In genomic region chr8:57651689-57652455, GRCm38 (mm10) we compare ENCODE assay signal across 8 mouse cellular contexts. TPM values are rescaled to one million over a fixed set of nuclear protein-coding genes. Genes with fewer than 3 reads are reported as not detected.
DNase-seq lines count a peak whose midpoint lies in the region; ATAC-seq and TF ChIP-seq lines count a peak whose summit lies in the region.

No protein-coding gene starts in this region.

- peak; percentile 86 for ATAC-seq in heart, embryonic 12.5 days (ENCODE audit: insufficient number of reproducible peaks, low FRiP score)
- ATAC-seq in kidney, embryonic 16.5 days (ENCODE audit: low FRiP score, low TSS enrichment): peak; percentile 86
- ATAC-seq in liver, embryonic 15.5 days (ENCODE audit: insufficient read depth): peak; percentile 79
- ATAC-seq in neural tube, embryonic 12.5 days (ENCODE audit: low FRiP score, low read depth): peak; percentile 82
- ATAC-seq in stomach, postnatal 0 days (ENCODE audit: low FRiP score, low TSS enrichment): peak; percentile 84

- H3K4me1 ChIP-seq in bone marrow, adult 2 months (ENCODE audit: control insufficient read depth, insufficient read depth, low read length): no peaks in the 10 kb centered on the region; the same call in 1 of the 2 replicates
- H3K4me1 ChIP-seq in embryonic fibroblast, embryonic 13.5 days (ENCODE audit: control insufficient read depth, insufficient read depth, low read length): 0 out of 2 replicates have a peak, but pooled peaks cover 7% of the 10 kb centered on the region
- H3K4me1 ChIP-seq in heart, embryonic 12.5 days (replicated peaks): 0 out of 2 replicates have a peak, but pooled peaks cover 8% of the 10 kb centered on the region
- H3K4me1 ChIP-seq in kidney, embryonic 16.5 days (ENCODE audit: insufficient read depth, low read length): peaks cover 35% of the 10 kb centered on the region
- peaks cover 24% of the 10 kb centered on the region for H3K4me1 ChIP-seq in liver, embryonic 15.5 days (replicated peaks)
- H3K4me1 ChIP-seq in neural tube, embryonic 12.5 days: no peaks in the 10 kb centered on the region; the same call in 1 of the 2 replicates
- H3K4me1 ChIP-seq in stomach, postnatal 0 days (replicated peaks; ENCODE audit: control insufficient read depth, insufficient read depth): no peaks in the 10 kb centered on the region

- peak overlapping the region; percentile 91 for H3K27ac ChIP-seq in bone marrow, adult 2 months (ENCODE audit: control insufficient read depth, insufficient read depth, low read depth, low read length, poor library complexity)
- H3K27ac ChIP-seq in embryonic fibroblast, embryonic 13.5 days (ENCODE audit: insufficient read depth, low read length): peak overlapping the region; percentile 71
- peak overlapping the region; percentile 90 for H3K27ac ChIP-seq in heart, embryonic 12.5 days (ENCODE audit: poor library complexity, severe bottlenecking)
- H3K27ac ChIP-seq in kidney, embryonic 16.5 days (ENCODE audit: low read length): peak overlapping the region; percentile 98
- H3K27ac ChIP-seq in liver, embryonic 15.5 days (replicated peaks): peak overlapping the region; percentile 80
- peak overlapping the region; percentile 74 for H3K27ac ChIP-seq in neural tube, embryonic 12.5 days
- peak overlapping the region; percentile 98 for H3K27ac ChIP-seq in stomach, postnatal 0 days (replicated peaks)

- peak overlapping the region; percentile 71 for H3K4me3 ChIP-seq in bone marrow, adult 2 months (replicated peaks; ENCODE audit: control insufficient read depth, low read depth, low read length)
- peak overlapping the region; percentile 53 for H3K4me3 ChIP-seq in embryonic fibroblast, embryonic 13.5 days (ENCODE audit: insufficient read depth, low read length)
- H3K4me3 ChIP-seq in heart, embryonic 12.5 days: peak overlapping the region; percentile 94
- peak overlapping the region; percentile 89 for H3K4me3 ChIP-seq in kidney, embryonic 16.5 days (ENCODE audit: low read length)
- H3K4me3 ChIP-seq in liver, embryonic 15.5 days (replicated peaks): peak overlapping the region; percentile 80
- peak overlapping the region; percentile 83 for H3K4me3 ChIP-seq in neural tube, embryonic 12.5 days
- peak overlapping the region; percentile 88 for H3K4me3 ChIP-seq in stomach, postnatal 0 days (ENCODE audit: low read depth, low read length)

- H3K36me3 ChIP-seq in heart, embryonic 12.5 days: no peaks in the 10 kb centered on the region
- no peaks in the 10 kb centered on the region for H3K36me3 ChIP-seq in kidney, embryonic 16.5 days (ENCODE audit: insufficient read depth, low read length)
- H3K36me3 ChIP-seq in liver, embryonic 15.5 days (replicated peaks): no peaks in the 10 kb centered on the region
- no peaks in the 10 kb centered on the region for H3K36me3 ChIP-seq in neural tube, embryonic 12.5 days
- H3K36me3 ChIP-seq in stomach, postnatal 0 days (ENCODE audit: control insufficient read depth, insufficient read depth, low read length): no peaks in the 10 kb centered on the region

- H3K9me3 ChIP-seq in heart, embryonic 12.5 days (replicated peaks): no peaks in the 10 kb centered on the region
- no peaks in the 10 kb centered on the region for H3K9me3 ChIP-seq in kidney, embryonic 16.5 days (ENCODE audit: low read length)
- H3K9me3 ChIP-seq in liver, embryonic 15.5 days (replicated peaks): no peaks in the 10 kb centered on the region
- no peaks in the 10 kb centered on the region for H3K9me3 ChIP-seq in neural tube, embryonic 12.5 days
- no peaks in the 10 kb centered on the region for H3K9me3 ChIP-seq in stomach, postnatal 0 days (ENCODE audit: control insufficient read depth, low read length)

- H3K9ac ChIP-seq in heart, embryonic 12.5 days: peak overlapping the region; percentile 93
- H3K9ac ChIP-seq in kidney, embryonic 16.5 days (replicated peaks; ENCODE audit: low read length): peak overlapping the region; percentile 90
- peak overlapping the region; percentile 75 for H3K9ac ChIP-seq in liver, embryonic 15.5 days
- H3K9ac ChIP-seq in neural tube, embryonic 12.5 days: peak overlapping the region; percentile 92
- H3K9ac ChIP-seq in stomach, postnatal 0 days (ENCODE audit: low read length): peak overlapping the region; percentile 96

- peak overlapping the region; percentile 90 for H3K4me2 ChIP-seq in heart, embryonic 12.5 days
- peak overlapping the region; percentile 89 for H3K4me2 ChIP-seq in kidney, embryonic 16.5 days (replicated peaks; ENCODE audit: low read depth, low read length)
- peak overlapping the region; percentile 97 for H3K4me2 ChIP-seq in liver, embryonic 15.5 days
- H3K4me2 ChIP-seq in neural tube, embryonic 12.5 days (replicated peaks): peak overlapping the region; percentile 85
- peak overlapping the region; percentile 93 for H3K4me2 ChIP-seq in stomach, postnatal 0 days (replicated peaks; ENCODE audit: low read depth)

- peaks cover 23% of the 10 kb centered on the region for H3K27me3 ChIP-seq in heart, embryonic 12.5 days (replicated peaks)
- H3K27me3 ChIP-seq in kidney, embryonic 16.5 days (ENCODE audit: insufficient read depth, low read length): no peaks in the 10 kb centered on the region
- H3K27me3 ChIP-seq in liver, embryonic 15.5 days: no peaks in the 10 kb centered on the region
- H3K27me3 ChIP-seq in neural tube, embryonic 12.5 days (replicated peaks): no peaks in the 10 kb centered on the region
- no peaks in the 10 kb centered on the region for H3K27me3 ChIP-seq in stomach, postnatal 0 days (ENCODE audit: control insufficient read depth, insufficient read depth, low read length)

- no peak for TF ChIP-seq CTCF in bone marrow, adult 2 months (IDR thresholded peaks at IDR 0.05; ENCODE audit: control insufficient read depth, insufficient read depth, low read length)
- TF ChIP-seq CTCF in embryonic fibroblast, embryonic 13.5 days (IDR thresholded peaks at IDR 0.05; ENCODE audit: borderline replicate concordance, insufficient read depth, low read length): no peak
- TF ChIP-seq CTCF in stomach, postnatal 0 days (IDR thresholded peaks at IDR 0.05; ENCODE audit: low read depth): peak; percentile 10; the same call in 1 of the 2 replicates

- peak; percentile 62 for DNase-seq in CD4-positive helper T cell, adult 2 months (ENCODE audit: low read depth, low spot score)
- peak; percentile 85 for DNase-seq in stomach, postnatal 0 days (ENCODE audit: low spot score)

- TF ChIP-seq EP300 in stomach, postnatal 0 days (optimal IDR thresholded peaks at IDR 0.05): no peak

- under 1% methylated on average over 90 of the region's 91 CpGs for WGBS in bone marrow, adult 2 months
- under 1% methylated on average over 90 of the region's 91 CpGs for WGBS in heart, embryonic 12.5 days
- WGBS in kidney, embryonic 16.5 days: under 1% methylated on average over 78 of the region's 91 CpGs
- WGBS in liver, embryonic 15.5 days (ENCODE audit: insufficient replicate concordance): under 1% methylated on average over 89 of the region's 91 CpGs
- WGBS in neural tube, embryonic 12.5 days: under 1% methylated on average over 91 of the region's 91 CpGs
- under 1% methylated on average over 67 of the region's 91 CpGs for WGBS in stomach, postnatal 0 days

- peak; percentile 44; the same call in 1 of the 2 replicates for TF ChIP-seq POLR2A in bone marrow, adult 2 months (IDR thresholded peaks at IDR 0.05; ENCODE audit: borderline replicate concordance, control insufficient read depth, low read depth, low read length)
- no peak; the same call in 1 of the 2 replicates for TF ChIP-seq POLR2A in embryonic fibroblast, embryonic 13.5 days (IDR thresholded peaks at IDR 0.05; ENCODE audit: low read depth, low read length)

RNA-seq across cellular contexts. Expression of gene Galnt7, which starts 1.0 kb away (rescaled TPM):
- 2.4 and 5.2 TPM in 2 replicates for polyA plus RNA-seq in bone marrow, adult 2 months (2011; ENCODE audit: insufficient read depth, insufficient read length, low replicate concordance, missing spikeins)
- 8.2 and 12.1 TPM in 2 replicates for polyA plus RNA-seq in embryonic fibroblast, embryonic 13.5 days (2011; ENCODE audit: insufficient read length, low read depth, missing spikeins)
- 7.5 and 8.6 TPM in 2 replicates for polyA plus RNA-seq in heart, embryonic 12.5 days (2016; fragmentation: Nextera tagmentation; extraction: Ambion mirVana)
- 22.4 and 23.7 TPM in 2 replicates for polyA plus RNA-seq in kidney, embryonic 16.5 days (2015; fragmentation: Nextera tagmentation; extraction: Ambion mirVana)
- 3.5 and 3.8 TPM in 2 replicates for polyA plus RNA-seq in liver, embryonic 15.5 days (2015; fragmentation: Nextera tagmentation; extraction: Ambion mirVana)
- polyA plus RNA-seq in neural tube, embryonic 12.5 days (2016; fragmentation: Nextera tagmentation; extraction: Ambion mirVana): 16.3 and 16.4 TPM in 2 replicates
- polyA plus RNA-seq in stomach, postnatal 0 days (2015; fragmentation: Nextera tagmentation; extraction: Ambion mirVana): 29.6 and 30.6 TPM in 2 replicates

Comparison
In these comparisons a context has a peak if more than half of its experiments do, and no peak if none do; other contexts are left out.
1. Peak in every context shown above with its lines: DNase-seq, ATAC-seq, H3K4me3 ChIP-seq and H3K27ac ChIP-seq.